Mouse (Mus musculus) lung, postnatal 0 days (tissue): ENCODE measurements around the gene Zfp87.

ENCODE experiments used
- CTCF ChIP-seq: IDR thresholded peaks from 2 replicates; pipeline ENCODE4 v1.5.1; 2016; ENCODE audit warnings: antibody characterized with exemption, mild to moderate bottlenecking
- EP300 ChIP-seq: IDR thresholded peaks from 2 replicates; pipeline ENCODE4 v1.6.1; 2016; ENCODE audit warnings: antibody characterized with exemption, mild to moderate bottlenecking, control low read depth

GRCm38 (mm10) chr13:67500084-67500719 is 25.8 kb downstream of the Zfp87 start, which contains the start of gene Zfp58:
- TF ChIP-seq EP300 (no peak), CTCF (no peak)
